Mouse (Mus musculus) heart, postnatal 0 days (tissue): Measurements from ENCODE around the gene Eif2s2.

Experiments used
- CTCF ChIP-seq: IDR thresholded peaks from 2 replicates; pipeline ENCODE4 v1.5.1; 2016; ENCODE audit warnings: antibody characterized with exemption, control low read depth, low read depth
- EP300 ChIP-seq: IDR thresholded peaks from 2 replicates; pipeline ENCODE4 v1.6.1; 2016; ENCODE audit warnings: antibody characterized with exemption, low read depth

DNA sequence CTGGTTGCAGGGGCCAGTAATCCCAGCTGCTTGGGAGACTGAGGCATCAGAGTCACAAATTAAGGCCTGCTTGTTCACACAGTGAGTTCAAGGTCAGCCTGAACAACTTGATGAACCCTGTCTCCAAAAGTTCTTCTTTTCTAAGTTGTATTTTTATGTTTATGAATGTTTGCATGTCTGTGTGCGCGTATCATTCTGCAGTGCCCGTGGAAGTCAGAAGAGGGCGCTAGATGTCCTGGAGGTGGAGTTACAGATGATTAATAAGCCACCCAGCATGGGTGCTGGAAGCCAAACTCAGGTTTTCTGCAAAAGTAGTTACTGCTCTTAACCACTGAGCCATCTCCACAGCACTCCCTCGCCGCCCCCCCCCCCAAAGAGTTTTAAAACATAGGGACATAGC is 17.1 kb upstream of the Eif2s2 start:
- TF ChIP-seq CTCF, result no peak
- no peak for TF ChIP-seq EP300
